Mouse (Mus musculus): ENCODE results near the gene Csk. TPM values are rescaled to one million over a fixed set of nuclear protein-coding genes. Genes with fewer than 3 reads are reported as not detected.

Csk gene
- polyA plus RNA-seq, 1 experiment: 35.7 TPM

DNA sequence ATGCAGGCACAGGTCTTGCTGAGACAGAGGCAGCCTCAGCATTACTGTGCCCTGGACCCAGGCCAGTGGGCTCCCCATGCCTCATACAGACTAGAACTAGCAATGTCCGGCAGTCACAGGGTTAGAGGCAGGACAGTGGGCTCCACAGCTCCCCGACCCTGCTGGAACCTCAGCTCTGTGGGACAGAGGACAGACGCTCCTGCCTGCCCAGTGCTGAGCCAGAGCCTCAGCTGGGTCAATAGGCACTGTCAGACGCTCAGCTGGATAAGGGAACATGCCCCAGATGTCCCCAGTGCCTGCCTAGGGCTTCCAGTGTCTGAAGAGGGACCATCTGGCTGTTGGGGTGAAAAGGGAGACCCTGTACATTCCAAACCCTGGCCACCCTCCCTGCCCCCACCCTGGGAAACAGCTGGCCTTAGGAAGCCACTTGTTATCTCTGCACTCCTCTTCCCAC is 55.5 kb downstream of the Csk start:
- H3K4me1 ChIP-seq (ENCODE audit: control insufficient read depth, insufficient read depth, low read length): peaks cover 3% of the 10 kb centered on the region; the same call in 1 of the 2 replicates
- no peak overlapping the region for H3K4me3 ChIP-seq (ENCODE audit: insufficient read depth, low read length)
- TF ChIP-seq POLR2A (IDR thresholded peaks at IDR 0.05; ENCODE audit: extremely low read depth, insufficient read depth, low read length) (no peak), CTCF (IDR thresholded peaks at IDR 0.05; ENCODE audit: extremely low read depth, insufficient read depth, low read length) (no peak)
- H3K27ac ChIP-seq (ENCODE audit: insufficient read depth, low read length): no peak overlapping the region

DNA sequence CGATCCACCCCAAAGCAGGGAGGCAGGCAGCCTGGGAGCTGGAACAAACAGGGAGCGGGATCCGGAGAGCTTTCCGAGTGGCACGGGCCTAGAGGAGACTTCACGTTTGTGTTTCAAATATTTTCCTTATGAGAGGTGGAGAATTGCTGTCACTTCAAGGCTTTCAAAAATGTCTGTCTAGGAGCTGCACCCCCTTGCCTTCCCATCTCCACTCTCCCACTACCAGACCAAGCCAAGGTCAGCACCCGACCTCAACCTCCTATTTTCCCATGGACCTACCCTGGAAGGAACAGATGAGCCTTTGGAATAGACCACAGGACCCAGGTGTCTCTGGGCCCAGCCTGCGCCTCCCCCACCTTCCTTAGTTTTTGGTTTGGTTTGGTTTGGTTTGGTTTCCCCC is 56.2 kb downstream of the Csk start:
- H3K4me3 ChIP-seq (ENCODE audit: insufficient read depth, low read length): no peak overlapping the region
- H3K27ac ChIP-seq (ENCODE audit: insufficient read depth, low read length): no peak overlapping the region
- H3K4me1 ChIP-seq (ENCODE audit: control insufficient read depth, insufficient read depth, low read length): peaks cover 3% of the 10 kb centered on the region; the same call in 1 of the 2 replicates
- TF ChIP-seq CTCF (IDR thresholded peaks at IDR 0.05; ENCODE audit: extremely low read depth, insufficient read depth, low read length): no peak
- TF ChIP-seq POLR2A (IDR thresholded peaks at IDR 0.05; ENCODE audit: extremely low read depth, insufficient read depth, low read length): no peak; the same call in 1 of the 2 replicates

DNA sequence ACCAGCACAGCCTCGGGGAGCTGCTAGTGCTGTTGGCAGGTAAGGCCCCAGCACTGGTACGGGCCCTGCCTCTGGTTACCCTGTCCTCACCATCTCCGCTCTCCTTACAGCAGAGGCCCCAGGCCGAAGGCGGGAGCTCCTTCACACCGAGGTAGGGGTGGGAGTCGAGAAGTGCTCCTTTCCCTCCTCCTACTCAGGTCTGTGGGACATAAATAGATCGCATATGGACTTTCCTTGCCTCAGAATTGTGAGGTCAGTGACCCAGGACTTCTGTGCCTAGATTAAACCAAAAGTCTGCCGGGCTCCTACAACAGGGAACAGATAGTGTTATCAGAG is 59.3 kb downstream of the Csk start:
- H3K4me1 ChIP-seq (ENCODE audit: control insufficient read depth, insufficient read depth, low read length): no peaks in the 10 kb centered on the region
- TF ChIP-seq CTCF (IDR thresholded peaks at IDR 0.05; ENCODE audit: extremely low read depth, insufficient read depth, low read length) (no peak), POLR2A (IDR thresholded peaks at IDR 0.05; ENCODE audit: extremely low read depth, insufficient read depth, low read length) (no peak)
- no peak overlapping the region for H3K27ac ChIP-seq (ENCODE audit: insufficient read depth, low read length)
- no peak overlapping the region for H3K4me3 ChIP-seq (ENCODE audit: insufficient read depth, low read length)

DNA sequence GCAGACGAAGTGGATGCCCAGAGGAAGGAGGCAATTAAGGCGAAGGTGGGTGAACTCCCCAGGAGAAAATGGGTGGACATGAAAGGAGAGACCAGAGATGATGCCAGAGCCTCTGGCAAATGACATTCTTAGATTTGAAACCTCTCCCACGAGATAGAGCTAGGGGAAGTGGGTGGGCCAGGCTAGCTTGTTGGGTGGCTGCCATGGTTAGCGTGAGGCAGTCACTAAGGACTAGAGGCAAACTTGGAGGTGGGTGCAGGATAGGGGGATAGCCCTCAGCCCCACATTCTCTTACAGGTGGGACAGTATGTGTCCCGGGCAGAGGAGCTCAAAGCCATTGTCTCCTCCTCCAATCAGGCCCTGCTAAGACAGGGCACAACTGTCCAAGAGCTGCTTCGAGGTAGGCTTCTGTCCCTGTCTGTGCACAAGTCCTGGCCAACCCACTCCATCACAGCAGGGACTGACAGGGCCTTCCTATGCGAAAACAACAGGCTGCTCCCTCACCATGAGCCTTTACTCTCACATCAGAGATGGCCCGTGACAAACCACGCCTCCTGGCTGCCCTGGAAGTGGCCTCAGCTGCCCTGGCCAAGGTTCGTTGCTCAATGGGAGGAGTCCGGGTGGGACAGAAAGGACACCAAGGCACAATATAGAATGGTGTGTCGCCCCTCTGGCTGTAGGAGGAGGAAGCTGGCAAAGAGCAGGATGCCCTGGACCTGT is 59.8 kb downstream of the Csk start:
- Histone ChIP-seq H3K4me1 (ENCODE audit: control insufficient read depth, insufficient read depth, low read length) (no peaks in the 10 kb centered on the region), H3K27ac (ENCODE audit: insufficient read depth, low read length) (no peak overlapping the region)
- TF ChIP-seq POLR2A (IDR thresholded peaks at IDR 0.05; ENCODE audit: extremely low read depth, insufficient read depth, low read length): no peak
- TF ChIP-seq CTCF (IDR thresholded peaks at IDR 0.05; ENCODE audit: extremely low read depth, insufficient read depth, low read length): no peak

DNA sequence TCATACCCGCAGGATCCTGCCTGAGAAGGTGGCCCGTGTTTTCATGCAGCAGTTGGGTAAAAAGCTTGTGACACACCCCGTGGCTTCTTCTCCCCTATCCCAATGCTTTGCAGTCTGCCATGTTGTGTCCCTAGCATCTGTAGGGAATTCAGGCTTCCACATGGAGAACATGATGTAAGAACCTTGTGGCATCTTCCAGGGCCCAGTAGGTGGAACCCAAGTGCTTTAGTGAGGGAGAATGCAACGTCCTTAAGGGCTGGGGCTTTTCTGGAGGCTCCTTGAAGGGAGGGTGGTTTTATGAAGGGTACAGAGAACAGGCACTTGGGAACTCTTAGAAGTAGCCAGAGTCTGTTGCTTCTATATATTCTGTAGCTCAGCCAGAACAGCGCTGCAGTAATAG is 62.7 kb downstream of the Csk start:
- no peaks in the 10 kb centered on the region for H3K4me1 ChIP-seq (ENCODE audit: control insufficient read depth, insufficient read depth, low read length)
- no peak overlapping the region for H3K27ac ChIP-seq (ENCODE audit: insufficient read depth, low read length)
- peak overlapping the region; percentile 78 for H3K4me3 ChIP-seq (ENCODE audit: insufficient read depth, low read length)
- TF ChIP-seq CTCF (IDR thresholded peaks at IDR 0.05; ENCODE audit: extremely low read depth, insufficient read depth, low read length) (peak; percentile 51), POLR2A (IDR thresholded peaks at IDR 0.05; ENCODE audit: extremely low read depth, insufficient read depth, low read length) (no peak)

More for the DNA sequence above, 59.8 kb downstream of the Csk start:
- H3K4me3 ChIP-seq (ENCODE audit: insufficient read depth, low read length): no peak overlapping the region

DNA sequence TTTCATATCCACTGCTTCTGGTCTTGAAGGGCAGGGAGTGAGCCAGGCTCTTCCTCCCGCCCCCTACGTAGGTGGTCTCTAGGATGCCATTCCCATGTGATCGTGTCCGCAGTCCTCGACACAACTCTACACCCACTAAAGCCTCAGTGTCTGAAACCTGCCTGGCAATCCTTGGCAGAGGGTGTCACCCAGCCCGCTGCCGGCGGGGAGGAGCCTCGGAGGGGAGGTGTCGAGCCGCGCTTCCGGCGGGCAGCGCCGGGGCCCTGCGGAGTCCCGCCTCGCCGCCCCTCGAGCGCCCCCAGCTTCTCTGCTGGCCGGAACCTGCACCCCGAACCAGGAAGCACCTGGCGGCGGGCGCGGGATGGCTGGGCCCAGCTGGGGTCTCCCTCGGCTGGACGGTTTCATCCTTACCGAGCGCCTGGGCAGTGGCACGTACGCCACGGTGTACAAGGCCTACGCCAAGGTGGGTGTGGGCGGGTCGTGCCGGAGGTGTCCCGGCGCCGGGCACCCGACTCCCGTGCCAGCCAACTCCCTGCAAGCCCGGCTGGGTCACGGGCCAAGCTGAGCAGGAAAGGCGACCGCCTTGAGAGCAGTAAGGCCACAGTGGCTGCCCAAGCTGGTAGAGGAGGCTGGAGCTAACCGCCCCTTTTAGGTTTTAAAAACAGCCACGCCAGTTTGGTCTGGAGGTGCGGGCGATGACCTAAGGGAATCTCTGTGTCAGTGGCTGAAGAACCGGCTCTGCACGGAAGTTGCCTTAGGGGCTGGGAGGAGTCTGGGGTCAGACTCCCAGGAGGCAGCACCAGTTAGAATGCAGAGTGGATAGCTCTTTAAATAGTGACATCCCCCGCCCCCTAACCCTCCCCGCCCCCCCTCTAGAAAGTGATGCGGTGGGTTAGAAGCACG is 64.0 kb downstream of the Csk start, which contains the start of gene Ulk3:
TSS of gene Ulk3 (plus strand) at position 229 of the 903 bp plus-strand sequence.
- peak within 1 kb of the TSS; percentile 71 for H3K27ac ChIP-seq (ENCODE audit: insufficient read depth, low read length)
- peak; percentile 49; the same call in 1 of the 2 replicates for TF ChIP-seq POLR2A (IDR thresholded peaks at IDR 0.05; ENCODE audit: extremely low read depth, insufficient read depth, low read length)
- TF ChIP-seq CTCF (IDR thresholded peaks at IDR 0.05; ENCODE audit: extremely low read depth, insufficient read depth, low read length): no peak

DNA sequence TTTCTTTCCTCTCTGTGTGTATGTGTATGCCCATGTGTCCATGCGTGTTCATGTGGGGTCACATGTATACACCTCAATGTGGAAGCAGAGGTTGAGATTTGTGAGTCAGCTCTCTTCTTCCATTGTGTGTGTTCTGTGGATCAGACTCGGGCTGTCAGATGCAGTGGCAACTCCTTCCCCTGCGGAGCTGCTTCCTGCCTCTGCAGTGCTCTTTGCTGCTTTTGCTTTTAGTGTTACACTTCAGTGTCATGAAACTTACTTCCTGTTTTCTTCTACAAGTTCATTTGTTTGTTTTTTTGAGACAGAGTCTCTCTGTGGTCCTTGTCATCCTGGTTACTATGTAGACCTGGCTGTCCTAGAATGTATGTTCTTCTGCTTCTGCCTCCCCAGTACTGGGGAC is 68.4 kb downstream of the Csk start:
- H3K4me1 ChIP-seq (ENCODE audit: control insufficient read depth, insufficient read depth, low read length): no peaks in the 10 kb centered on the region
- no peak overlapping the region for H3K27ac ChIP-seq (ENCODE audit: insufficient read depth, low read length)
- TF ChIP-seq CTCF (IDR thresholded peaks at IDR 0.05; ENCODE audit: extremely low read depth, insufficient read depth, low read length) (no peak), POLR2A (IDR thresholded peaks at IDR 0.05; ENCODE audit: extremely low read depth, insufficient read depth, low read length) (no peak)
- no peak overlapping the region for H3K4me3 ChIP-seq (ENCODE audit: insufficient read depth, low read length)

More for the DNA sequence above, 64.0 kb downstream of the Csk start, which contains the start of gene Ulk3:
- H3K4me1 ChIP-seq (ENCODE audit: control insufficient read depth, insufficient read depth, low read length): no peaks in the 10 kb centered on the region
- peak within 1 kb of the TSS; percentile 78 for H3K4me3 ChIP-seq (ENCODE audit: insufficient read depth, low read length)

DNA sequence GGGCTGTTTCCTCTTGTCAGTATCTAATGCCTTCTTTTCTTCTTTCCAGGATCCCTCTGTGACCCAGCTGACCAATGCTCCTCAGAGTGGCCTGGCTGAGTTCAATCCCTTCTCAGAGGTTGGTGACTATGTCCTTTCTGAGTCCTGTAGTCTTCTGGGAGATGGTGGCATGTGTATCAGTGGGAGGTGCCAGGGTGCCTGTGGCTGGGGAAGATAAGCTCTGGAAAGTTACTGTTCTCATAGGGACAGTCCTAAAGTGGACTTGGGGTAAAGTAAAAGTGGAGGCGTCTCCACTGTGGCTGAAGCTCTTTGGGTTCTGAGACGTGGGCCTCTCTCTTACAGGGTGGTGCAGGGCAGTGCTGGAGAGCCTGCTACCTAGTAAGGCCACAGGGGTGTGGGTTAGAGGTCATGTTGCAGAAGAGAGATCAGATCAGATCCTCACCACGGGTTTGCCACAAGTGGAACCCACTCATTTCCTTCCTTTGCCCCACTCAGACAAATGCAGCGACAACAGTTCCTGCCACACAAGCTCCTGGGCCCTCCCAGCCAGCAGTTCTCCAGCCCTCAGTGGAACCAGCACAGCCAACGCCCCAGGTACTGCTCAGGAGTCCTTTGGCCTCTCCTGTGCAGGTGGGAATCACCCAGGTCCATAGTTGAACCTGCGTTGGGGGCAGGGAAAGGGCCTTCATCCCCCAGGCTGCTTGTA is 76.1 kb downstream of the Csk start:
- TF ChIP-seq CTCF (IDR thresholded peaks at IDR 0.05; ENCODE audit: extremely low read depth, insufficient read depth, low read length) (no peak), POLR2A (IDR thresholded peaks at IDR 0.05; ENCODE audit: extremely low read depth, insufficient read depth, low read length) (no peak)
- Histone ChIP-seq H3K27ac (ENCODE audit: insufficient read depth, low read length) (no peak overlapping the region), H3K4me3 (ENCODE audit: insufficient read depth, low read length) (no peak overlapping the region), H3K4me1 (ENCODE audit: control insufficient read depth, insufficient read depth, low read length) (no peaks in the 10 kb centered on the region)

Other genes starting within 250 kb of the Csk start
- gene Ppcdc, start 213.5 kb downstream of the Csk start, polyA plus RNA-seq (2012; rRNA removed): 22.2 and 22.9 TPM in 2 replicates
- 376 and 379 TPM in 2 replicates for gene Scamp5, start 185.6 kb downstream of the Csk start, polyA plus RNA-seq (2012; rRNA removed)
- gene Rpp25, start 149.6 kb downstream of the Csk start, polyA plus RNA-seq (2012; rRNA removed): 15.1 and 16.0 TPM in 2 replicates
- 384 and 401 TPM in 2 replicates for gene Cox5a, start 132.4 kb downstream of the Csk start, polyA plus RNA-seq (2012; rRNA removed)
- 9.5 and 10.9 TPM in 2 replicates for gene Fam219b, start 116.1 kb downstream of the Csk start, polyA plus RNA-seq (2012; rRNA removed)
- gene Mpi, start 100.9 kb downstream of the Csk start, polyA plus RNA-seq (2012; rRNA removed): 101 and 102 TPM in 2 replicates
- 41.7 and 45.2 TPM in 2 replicates for gene Scamp2, start 92.7 kb downstream of the Csk start, polyA plus RNA-seq (2012; rRNA removed)
- 54.5 and 59.9 TPM in 2 replicates for gene Ulk3, start 64.2 kb downstream of the Csk start, polyA plus RNA-seq (2012; rRNA removed)
- 44.6 and 48.1 TPM in 2 replicates for gene Cplx3, start 47.4 kb downstream of the Csk start, polyA plus RNA-seq (2012; rRNA removed)
- not detected in 2 replicates for gene Lman1l, start 32.9 kb downstream of the Csk start, polyA plus RNA-seq (2012; rRNA removed)
- not detected in 2 replicates for gene Cyp1a2, start 30.1 kb upstream of the Csk start, polyA plus RNA-seq (2012; rRNA removed)
- 0.08 and 0.13 TPM in 2 replicates for gene Cyp1a1, start 34.3 kb upstream of the Csk start, polyA plus RNA-seq (2012; rRNA removed)
- gene Edc3, start 54.9 kb upstream of the Csk start, polyA plus RNA-seq (2012; rRNA removed): 12.2 and 13.2 TPM in 2 replicates
- gene Clk3, start 112.2 kb upstream of the Csk start, polyA plus RNA-seq (2012; rRNA removed): 160 and 166 TPM in 2 replicates
- gene Arid3b, start 183.2 kb upstream of the Csk start, polyA plus RNA-seq (2012; rRNA removed): 7.7 and 8.5 TPM in 2 replicates